Mouse (Mus musculus) G1E (cell line): ENCODE results near the gene Car12.

Source experiments
- CTCF ChIP-seq: IDR thresholded peaks from 2 replicates; pipeline ENCODE4 v1.5.1; 2012; ENCODE audit warnings: low read depth, low read length, inconsistent platforms, mixed read lengths
- GATA1 ChIP-seq: IDR thresholded peaks from 2 replicates; pipeline ENCODE4 v1.6.1; 2012; ENCODE audit warnings: borderline replicate concordance, low read length, inconsistent platforms, mixed read lengths
- POLR2AphosphoS5 ChIP-seq: IDR thresholded peaks from 2 replicates; pipeline ENCODE4 v1.6.1; 2012; ENCODE audit warnings: low read depth, low read length, inconsistent platforms; ENCODE audit not compliant: insufficient replicate concordance
- TAL1 ChIP-seq: conservative IDR thresholded peaks from 2 replicates; pipeline ENCODE4 v1.6.1; 2012; ENCODE audit warnings: low read depth, low read length, inconsistent platforms, mixed read lengths

DNA sequence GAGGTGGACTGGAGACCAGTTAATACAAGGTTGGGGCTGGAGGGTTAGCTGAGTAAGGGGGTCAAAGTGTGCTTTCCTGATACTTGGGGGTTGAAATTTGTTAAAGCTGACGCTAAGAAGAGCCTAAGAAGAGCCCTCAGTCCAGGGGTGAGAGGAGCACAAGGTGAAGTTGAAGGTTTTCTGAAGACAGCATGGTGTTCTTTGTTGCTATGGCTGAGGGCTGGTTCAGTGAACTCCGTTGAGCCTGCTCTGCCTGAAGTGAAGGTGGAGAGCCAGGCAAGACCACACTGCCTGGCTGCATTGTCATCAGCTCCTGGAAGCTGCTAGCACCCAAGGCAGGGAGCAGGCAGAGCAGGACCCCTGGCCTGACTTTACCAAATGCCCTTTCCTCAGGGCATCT lies 1.9 kb downstream of the Car12 start:
- TF ChIP-seq TAL1 (no peak), CTCF (no peak), GATA1 (no peak), POLR2AphosphoS5 (no peak)
